Mouse (Mus musculus): ENCODE data around the gene Olfr548-ps1.
"Not testable (repeated sequence)": the region's sequence is repeated elsewhere in the genome, so short reads cannot be mapped to it uniquely, and the experiment has no call there.

The Olfr548-ps1 gene

DNA sequence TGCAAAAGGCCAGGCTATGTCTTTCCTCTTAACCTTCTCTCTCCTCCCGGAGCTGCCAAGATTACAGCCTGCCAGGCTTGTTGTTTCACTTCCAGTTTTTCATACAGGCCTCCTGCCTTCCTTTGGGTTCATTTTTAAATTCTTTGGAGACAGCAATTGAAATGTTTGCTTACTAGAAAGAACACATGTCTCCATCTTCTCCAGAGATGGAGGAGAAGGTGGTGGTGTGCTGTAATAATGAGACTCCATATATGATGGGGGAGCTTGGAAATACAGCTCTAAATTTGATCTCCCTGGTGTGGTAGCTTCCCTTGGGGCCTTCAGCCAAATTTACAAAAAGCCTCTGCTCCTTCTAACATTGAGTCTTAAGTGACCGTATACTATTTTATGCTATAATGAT lies at the start of gene Olfr548-ps1:
Gene Olfr548-ps1, plus strand, starts transcription at position 301 of the 400 bp plus-strand sequence.
- no peak for DNase-seq (ENCODE audit: low spot score)

DNA sequence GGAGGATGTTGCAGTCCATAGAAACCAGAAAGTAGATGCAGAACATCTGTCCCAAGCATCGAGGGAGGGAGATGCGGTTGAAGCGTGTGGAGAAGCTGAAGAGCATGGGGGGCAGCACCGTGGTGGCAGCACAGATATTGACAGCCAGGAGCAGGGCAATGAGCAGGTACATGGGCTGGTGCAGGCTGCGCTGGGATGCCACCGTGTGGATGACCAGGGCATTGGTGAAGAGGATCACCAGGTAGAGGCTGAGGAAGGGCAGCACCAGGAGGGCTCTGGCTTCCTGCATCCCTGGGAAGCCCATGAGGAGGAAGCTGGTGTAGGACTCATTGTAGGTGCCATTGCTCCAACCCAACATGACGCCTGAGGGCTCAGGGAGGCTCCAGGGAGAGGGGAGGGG lies 46.3 kb upstream of the Olfr548-ps1 start:
- not testable (repeated sequence) for DNase-seq (ENCODE audit: low spot score)

DNA sequence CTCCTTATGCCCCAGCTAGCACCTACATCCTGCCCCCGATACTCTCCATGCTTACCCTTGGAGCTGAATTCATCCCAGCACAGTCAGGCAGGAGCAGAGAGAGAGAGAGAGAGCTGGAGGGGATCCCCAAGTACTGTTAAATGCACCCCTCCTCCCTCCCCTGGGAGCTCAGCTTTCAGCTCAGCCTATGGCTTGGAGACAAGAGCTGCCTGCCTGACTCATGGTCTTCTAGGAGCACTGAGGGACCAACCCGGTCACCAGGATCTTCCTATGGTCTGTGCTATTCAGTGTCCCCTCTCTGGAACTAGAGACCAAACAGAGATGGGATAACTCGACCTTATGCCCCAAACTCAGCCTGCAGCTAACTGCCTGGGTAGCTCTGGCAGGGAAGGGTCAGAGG lies 41.2 kb upstream of the Olfr548-ps1 start, which contains the start of gene Olfr545:
Gene Olfr545, minus strand, starts transcription at position 101 of the 400 bp plus-strand sequence.
- DNase-seq (ENCODE audit: low spot score) = no peak

DNA sequence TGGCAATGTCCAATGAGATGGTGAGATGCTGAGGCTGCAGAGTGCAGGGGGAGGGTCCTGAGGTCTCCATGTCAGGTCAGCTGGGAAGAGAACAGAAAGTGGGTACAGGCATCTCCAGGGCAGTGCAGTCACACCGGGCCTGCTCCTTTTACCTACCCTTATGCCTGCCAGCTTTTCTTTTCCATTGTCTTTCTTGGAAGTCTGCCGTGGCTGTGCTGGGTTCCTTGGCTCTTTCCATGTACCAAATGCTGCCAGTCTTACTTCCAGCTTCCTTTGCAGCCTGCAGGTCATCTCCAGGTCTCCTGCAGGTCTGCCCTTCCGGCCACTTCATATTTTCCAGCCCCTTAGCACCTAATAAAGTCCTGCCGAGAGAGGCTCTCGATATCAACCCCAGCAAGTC lies 38.7 kb upstream of the Olfr548-ps1 start:
- DNase-seq (ENCODE audit: low spot score) = no peak

DNA sequence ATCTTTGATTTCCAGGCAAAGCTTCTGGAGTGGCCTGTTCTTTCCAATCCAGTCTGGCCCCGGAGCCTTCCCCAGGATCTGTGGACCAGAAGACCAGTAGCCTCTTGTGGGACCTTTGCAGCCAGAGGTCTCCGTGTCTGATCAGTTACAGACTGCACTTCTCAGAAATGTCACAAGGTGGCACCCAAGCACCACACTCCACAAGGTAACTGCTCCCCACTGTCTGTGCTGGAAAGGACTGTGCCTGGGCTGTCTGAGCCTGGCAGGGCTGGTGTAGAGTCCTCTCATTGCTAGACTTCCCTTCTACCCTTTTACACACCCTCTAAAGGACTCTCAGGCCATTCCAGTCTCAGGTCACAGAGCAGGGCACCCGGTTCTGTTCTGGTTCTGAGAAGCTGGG lies 33.8 kb upstream of the Olfr548-ps1 start:
- DNase-seq (ENCODE audit: low spot score) = peak; percentile 63

DNA sequence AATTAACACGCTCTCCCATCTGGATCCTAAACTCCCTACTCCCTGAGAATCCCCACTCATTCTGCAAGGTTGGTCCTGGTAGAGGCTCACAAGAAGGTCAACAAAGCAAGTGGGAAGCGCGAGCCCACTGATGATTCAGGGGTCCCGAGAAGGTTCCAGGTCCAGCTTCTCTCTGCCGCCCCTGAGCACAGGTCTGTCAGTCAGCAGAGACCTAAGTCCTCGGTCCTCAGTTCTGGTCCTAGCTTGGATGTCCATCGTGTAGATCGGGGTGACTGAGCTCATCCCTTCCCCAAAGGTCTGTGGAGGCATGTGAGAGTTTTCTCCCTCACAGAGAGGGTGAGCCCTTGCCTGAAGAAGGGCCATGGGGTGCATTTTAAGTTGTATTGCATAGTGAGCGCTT lies 32.6 kb upstream of the Olfr548-ps1 start:
- DNase-seq (ENCODE audit: low spot score) = no peak

DNA sequence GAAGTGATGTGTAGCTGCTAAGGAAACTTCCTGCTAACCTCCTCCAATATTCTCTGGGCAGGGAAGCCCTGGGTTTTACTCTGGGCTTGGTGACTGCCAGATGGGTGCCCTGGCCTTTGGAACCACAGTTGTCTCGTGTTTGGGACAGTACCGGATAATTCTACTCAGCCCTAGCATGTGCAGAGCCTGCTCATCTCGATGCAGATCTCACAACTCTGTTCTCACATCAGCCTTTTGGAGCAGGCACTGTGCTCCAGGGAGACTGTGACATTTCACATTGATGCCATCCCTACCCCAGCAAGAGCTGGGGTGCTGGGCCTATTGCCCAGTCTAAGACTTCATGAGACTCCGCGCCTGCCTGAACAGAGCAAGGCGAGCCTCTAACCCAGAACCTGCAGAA lies 32.0 kb upstream of the Olfr548-ps1 start:
- DNase-seq (ENCODE audit: low spot score) = no peak

DNA sequence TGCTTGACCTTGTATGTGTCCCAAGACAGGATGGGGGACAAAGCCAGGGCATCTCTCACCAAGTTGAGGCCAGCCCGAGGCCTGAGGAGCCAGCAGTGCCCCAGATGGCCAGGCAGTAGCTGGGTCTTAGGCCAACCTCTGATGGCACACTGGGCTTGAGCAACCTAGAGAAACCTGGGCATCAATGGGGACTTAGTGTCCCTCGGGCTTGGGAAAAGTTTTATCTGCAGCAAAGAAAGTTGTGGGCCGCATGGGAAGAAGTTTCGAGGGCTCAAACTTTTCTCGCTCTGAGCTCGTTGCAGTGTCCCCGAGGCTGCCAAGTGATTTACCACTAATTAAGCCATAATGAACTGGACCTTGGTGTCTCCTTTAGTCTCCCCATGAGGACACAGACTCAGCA lies 31.0 kb upstream of the Olfr548-ps1 start:
- DNase-seq (ENCODE audit: low spot score) = no peak

DNA sequence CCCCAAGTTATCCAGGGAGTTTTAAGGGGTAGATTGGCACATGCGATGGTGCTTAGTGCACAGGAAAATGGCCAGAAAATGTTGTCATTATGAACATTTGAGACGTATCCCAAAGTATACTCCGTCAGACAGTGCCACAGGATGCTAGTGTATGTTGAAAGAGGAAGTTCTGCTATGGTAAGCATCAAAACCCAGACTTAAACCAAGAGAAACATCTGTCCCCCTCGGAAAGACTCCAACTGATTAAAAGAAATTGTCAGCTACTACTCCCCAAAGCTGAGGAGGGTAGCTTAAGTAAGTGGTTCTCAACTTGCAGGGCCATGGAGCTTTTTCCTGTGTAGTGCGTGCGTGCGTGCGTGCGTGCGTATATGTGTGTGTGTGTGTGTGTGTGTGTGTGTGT lies 28.8 kb upstream of the Olfr548-ps1 start:
- no peak for DNase-seq (ENCODE audit: low spot score)

DNA sequence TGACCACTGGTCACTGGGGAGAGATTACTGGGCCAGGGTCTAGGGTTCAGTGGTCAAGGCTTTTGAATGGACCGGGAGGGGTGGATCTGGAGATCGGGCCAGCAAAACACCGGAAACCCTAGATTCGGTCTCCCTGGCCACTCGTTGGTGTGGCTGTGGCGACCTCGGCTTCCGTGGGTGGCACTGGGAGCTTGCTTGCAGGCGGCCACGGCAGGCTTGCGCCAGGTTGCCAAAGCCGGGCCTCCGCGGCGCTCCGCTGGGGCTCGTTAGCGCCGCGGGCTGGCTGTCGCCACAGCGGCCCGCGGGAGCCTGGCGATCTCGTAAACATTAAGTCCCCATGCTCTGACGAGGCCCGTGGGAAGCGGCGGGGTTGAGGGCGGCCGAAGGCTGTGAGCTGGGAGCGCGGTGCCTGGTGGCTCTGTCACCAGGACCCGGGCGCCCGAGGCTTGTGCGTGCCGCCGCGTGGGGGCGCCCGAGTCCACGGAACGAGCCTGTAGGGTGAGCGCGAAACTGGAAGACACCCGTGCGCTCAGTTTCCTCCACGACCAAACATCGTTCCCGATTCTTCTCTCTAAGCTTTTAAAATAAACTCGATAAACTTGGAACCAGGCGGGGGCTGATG lies 27.8 kb upstream of the Olfr548-ps1 start:
- peak; percentile 84 for DNase-seq (ENCODE audit: low spot score)

DNA sequence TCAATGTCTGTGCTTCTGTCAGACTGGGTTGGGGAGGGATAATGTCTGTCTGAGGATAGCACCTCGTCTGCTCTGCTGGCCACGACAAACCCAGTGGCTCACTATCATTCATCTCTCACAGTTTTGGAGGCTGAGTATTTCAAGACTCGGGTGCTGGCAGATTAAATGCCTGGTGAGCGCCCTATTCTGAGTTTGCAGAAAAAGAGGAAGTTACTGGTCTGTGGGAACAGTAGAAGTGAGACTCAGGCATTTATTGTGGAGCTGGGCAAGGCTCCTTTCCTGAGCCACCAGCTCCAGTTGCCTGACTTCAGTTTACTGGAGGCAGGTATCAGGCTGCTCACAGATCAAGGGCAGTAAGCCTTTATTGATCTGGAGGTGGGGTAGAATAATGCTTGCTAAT lies 26.6 kb upstream of the Olfr548-ps1 start:
- DNase-seq (ENCODE audit: low spot score) = no peak

DNA sequence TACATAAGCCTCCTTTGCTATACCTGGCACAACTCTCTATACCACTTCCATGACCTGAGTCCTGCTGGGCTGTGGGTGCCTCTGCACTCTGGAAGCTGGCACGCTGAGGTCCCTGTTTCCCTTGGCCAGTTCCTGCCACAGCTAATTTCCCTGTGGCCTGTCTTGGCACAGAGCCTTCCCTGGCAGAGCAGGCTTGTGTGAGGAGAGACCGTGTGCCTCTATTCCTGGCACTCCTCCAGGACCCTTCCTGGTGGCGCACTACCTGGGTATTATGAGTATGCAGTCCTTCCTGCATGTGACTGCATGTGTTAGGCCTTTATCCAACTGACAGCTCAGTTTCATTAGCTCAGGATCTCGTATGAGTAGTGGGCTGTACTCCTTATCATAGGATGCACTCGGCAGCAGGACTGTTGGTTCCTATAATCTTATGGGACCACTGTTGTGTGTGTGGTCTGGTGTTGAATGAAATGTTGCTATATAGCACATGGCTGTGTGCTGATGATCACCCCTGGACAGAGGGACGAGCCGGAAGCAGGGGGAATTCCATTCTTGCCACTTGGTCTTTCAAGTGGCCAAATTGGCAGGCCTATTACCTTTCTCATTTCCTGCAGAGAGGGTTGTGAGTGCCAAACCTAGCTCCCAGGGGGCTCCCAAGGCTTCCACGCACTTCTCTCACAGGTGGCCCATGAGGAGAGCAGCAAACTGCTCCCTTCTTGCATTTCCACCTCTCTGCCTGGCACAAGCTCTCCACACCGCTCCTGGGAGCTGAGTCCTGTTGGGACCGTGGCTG lies 24.2 kb upstream of the Olfr548-ps1 start:
- DNase-seq (ENCODE audit: low spot score) = peak; percentile 14

DNA sequence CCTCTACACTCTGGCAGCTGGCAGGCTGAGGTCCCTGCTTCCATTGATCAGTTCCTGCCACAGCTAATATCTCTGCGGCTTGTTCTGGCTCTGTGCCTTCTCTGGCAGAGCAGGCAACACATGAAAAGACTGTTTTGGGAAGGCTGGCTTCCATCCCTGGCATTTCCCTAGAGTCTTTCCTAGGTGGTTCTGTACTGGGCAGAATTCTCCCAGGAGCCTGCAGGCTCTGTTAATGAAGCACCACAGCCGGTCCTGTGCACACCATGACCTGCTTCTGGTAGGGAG lies 23.7 kb upstream of the Olfr548-ps1 start:
- DNase-seq (ENCODE audit: low spot score) = no peak

DNA sequence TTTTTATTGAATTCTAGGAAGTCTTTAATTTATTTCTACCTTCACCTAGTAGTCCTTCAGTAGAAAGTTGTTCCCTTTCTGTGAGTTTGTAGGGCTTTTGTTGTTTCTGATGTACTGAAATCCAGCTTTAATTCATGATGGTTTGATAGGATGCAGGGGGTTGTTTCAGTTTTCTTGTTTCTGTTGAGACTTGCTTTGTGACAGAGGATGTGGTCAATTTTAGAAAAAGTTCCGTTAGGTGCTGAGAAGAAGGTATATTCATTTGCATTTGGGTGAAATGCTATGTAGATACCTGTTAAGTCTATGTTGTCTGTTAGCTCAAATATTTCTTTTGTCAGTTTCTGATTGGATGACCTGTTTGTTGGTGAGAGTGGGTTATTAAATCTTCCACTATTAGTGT lies 11.6 kb upstream of the Olfr548-ps1 start:
- DNase-seq (ENCODE audit: low spot score) = no peak

DNA sequence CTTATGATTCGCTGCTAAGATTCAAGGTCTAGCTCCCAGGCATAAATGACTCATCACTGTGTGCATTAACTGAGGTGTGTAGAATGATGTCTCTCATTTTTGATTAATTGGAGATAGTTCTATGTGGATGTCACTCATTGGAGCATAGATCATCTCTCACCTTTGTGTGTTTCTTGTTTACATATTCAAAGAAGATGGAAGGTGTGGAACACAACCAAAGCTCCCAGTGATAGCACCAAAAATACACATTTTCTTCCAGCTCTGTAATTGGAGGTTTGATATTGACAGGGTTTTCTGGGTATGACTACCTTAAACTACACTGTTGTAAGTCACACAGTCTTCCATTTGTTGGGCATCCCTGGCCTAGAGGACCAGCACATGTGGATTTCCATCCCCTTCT lies 6.2 kb upstream of the Olfr548-ps1 start, which contains the start of gene Olfr547:
Gene Olfr547, plus strand, starts transcription at position 301 of the 400 bp plus-strand sequence.
- no peak for DNase-seq (ENCODE audit: low spot score)

DNA sequence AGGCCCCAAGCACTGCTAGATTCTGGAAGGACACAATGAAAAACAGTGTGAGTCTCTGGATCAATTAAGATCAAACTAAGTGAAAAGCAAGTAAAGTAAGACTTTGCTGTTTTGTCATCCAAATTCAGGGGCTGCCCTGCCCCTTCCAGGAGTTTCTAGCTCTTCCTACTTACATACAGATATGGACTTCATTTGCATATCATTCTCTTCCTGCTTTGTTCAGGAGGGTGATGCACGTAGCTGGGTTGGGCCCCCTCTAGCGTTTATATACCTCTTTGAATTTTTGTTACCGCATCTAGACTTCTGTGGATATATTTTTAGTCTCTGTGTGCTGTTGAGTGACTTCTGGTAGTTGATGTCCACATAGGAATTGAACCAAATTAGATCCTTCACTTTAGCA lies 555 bp downstream of the Olfr548-ps1 start:
- DNase-seq (ENCODE audit: low spot score) = no peak

DNA sequence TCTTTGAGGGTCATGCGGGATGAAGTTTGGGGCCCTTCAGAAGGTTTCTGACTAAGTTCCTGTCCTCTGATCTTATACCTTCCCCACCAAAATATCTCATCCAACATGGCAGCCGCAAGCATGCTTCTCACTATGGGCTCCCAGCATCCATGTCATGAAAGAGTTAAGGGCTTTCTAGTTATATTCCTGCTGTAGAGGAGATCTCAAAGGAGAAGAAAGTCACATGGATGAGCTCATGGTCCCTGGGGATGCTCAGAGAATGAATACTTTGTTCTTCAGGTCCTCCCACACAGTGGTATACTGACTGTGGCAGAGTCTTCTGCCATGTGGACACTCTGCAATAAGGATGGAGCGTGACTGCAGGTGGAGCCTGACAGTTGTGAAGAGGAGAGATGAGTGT lies 8.9 kb downstream of the Olfr548-ps1 start, which contains the start of gene Olfr549:
Gene Olfr549, plus strand, starts transcription at position 301 of the 400 bp plus-strand sequence.
- no peak for DNase-seq (ENCODE audit: low spot score)

DNA sequence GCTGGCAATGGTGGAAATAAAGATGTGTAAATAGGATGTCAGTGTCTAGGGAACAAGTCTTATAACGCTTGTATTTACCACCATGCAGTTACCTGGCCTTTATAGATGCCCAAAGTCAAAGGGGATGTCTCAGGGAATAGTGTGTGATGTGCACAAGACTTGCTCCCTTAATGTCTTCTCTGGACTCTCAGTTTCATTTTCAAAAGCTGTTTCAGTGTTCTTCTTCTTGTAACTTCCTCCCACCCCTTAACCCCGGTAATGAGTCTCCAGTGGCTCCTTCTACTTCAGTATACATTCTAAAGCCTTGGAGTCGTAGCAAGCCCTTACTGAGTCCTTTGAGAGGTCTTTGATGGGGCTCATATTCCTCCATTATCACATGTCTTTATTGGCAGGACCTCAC lies 12.6 kb downstream of the Olfr548-ps1 start:
- DNase-seq (ENCODE audit: low spot score) = no peak

DNA sequence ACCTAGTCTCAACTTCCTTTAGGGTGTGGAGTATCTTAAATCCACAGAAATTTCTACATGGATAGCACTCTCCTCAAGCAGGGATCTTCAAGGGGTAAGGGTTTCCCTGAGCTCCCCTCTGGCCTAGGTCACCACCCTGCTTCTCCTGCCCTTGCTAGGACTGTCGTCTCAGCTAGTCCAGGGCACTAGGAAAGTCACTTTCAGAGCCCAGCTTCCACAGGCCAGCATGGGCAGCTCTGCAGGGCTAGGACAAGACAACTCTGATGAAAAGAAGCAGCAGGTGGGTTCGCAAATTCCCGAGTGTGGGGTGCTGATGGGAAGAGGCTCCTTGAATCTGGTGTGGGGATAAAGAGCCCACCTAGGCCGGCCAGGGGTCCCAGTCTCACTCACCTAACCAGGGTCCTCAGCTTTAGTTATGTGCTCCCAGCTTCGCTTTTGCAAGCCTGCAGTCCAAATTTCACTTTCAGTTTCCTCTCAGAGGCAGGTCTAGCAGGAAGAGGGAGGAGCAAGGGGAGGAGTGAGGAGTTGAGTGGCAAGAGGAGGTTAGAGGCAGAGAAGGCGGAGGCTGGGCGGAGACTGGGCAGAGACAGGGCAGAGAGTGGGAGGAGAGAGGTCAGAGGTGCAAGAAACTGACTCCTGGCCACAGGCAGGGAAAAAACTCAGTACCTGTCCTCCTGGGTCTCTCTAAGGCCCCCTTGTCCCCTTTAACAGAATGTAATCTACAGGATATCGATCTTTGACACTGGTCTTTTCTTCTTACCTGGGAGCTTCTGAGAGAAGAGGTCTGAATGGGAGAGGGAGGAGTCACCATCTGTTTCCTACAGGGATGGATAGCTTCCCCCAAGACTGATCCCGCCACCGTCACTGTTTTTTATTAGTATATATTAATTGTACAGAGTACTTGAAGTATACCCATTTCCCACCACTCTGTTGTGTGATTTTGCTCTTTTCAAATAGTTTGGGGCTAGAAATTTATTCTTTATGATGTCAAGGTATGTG lies 24.6 kb downstream of the Olfr548-ps1 start, which contains the start of gene Trim21:
Gene Trim21, minus strand, starts transcription at position 488 of the 999 bp plus-strand sequence.
- DNase-seq (ENCODE audit: low spot score) = peak; percentile 73

DNA sequence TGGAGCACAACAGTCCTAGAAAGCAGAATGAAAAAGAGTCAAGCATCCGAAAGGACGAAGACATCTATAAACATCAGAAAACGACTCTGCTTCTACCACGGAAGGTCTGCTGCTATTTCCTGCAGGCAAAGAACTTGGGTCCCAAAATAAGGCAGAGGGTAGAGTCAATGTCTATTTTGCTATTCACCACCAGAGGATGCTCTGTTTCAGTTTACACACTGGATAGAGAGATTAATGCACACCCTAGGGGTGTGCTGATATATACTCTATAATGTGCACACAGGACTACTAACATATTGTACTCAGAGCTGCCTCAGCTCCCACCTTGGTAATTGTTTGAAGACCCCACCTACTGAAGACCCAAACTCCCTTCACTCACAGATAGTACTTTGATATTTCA lies 25.5 kb downstream of the Olfr548-ps1 start:
- DNase-seq (ENCODE audit: low spot score) = no peak

DNA sequence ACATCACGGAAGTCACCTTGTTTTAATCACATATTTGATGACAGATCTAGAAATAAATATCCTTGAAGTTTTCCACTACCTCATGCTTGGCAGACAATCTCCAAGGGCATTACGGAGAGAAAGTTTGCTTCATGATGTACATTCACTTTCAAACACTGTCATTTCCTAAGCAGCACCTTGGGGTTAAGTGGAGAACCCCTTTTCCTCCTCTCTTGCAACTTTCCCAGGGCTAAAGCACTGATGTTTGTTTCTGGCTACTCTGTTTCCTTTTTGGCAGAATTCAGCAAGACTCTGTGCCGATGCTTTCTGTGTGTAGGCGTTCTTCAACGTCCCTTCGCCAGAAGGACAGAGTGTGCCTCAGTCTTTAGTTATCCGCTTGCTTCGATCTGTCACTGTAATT lies 30.4 kb downstream of the Olfr548-ps1 start, which contains the start of gene Olfr550:
Gene Olfr550, plus strand, starts transcription at position 301 of the 400 bp plus-strand sequence.
- no peak for DNase-seq (ENCODE audit: low spot score)

DNA sequence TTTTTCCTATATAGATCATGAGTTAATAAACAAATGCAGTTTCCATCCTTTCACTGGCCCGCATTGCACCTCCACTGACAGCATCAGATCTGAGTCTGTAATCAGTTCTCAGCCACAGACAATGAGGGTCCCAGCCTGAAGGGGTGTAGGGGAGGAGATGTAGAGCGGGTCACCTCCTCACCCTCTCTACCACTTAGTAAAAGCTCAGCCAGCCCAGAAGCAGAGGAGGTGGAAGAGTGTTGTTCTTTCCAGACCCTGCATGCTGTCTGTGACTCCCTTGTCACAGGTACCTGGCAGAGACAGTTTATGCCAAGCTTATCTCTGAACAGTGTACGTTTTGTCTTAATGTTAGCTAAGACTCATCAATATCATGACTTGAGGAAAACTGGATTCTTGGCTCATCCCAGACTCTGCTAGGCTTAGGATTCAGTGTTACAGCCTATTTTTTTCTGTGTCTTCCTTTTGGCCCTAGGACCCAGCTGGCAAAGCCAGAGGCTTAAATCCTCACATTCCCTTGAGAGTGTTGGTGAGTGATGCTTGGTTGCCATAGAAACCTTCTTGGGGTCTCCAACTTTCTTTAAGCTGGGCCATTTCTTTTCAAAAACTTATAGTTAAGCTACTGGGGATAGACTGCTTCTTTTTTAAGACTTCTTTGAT lies 32.6 kb downstream of the Olfr548-ps1 start:
- no peak for DNase-seq (ENCODE audit: low spot score)
